ENCODE assay signal across 9 mouse cellular contexts in the genomic region with DNA sequence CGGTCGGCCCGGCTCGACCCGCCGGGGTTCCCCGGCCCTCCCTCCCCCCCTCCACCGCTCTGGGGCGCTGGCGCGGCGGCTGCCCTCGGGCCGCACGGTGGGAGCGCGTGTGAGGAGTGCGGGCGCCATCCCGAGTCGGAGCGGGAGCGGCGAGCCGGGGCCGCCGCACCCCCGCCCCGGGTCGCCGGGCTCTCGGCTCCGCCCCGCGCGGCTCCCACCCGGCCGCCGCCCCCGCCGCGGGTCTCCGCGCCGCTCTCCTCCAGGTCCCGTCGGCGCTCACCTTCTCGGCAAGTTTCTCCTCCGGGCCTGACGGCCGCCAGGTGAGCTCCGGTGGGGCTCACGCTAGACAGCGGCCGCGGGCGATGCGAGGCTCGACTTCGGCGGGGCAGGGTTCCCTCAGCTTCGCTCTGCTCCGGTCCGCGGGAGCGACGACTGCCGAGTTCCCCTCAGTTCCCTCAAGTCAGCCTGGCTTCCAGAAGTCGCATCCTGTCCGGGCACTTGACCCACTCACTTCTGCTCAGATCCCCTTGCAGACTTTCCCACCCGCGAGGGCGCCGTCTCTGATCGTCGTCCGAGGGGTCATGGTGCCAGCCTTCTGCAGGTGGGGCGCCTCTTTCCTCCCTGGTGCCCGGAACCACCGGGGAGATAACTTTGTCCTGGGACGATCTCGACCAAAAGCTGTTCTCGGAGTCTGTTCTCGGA. TPM values are rescaled to one million over a fixed set of nuclear protein-coding genes. Genes with fewer than 3 reads are reported as not detected.
DNase-seq lines count a peak whose midpoint lies in the region; ATAC-seq and TF ChIP-seq lines count a peak whose summit lies in the region.
"Had no signal": no experiment of that assay in that cellular context is flagged by ENCODE, and none has a peak within 500 bp of the region (broad histone marks: within the 10 kb centered on the region; RNA-seq: fewer than 3 reads in every experiment).

No protein-coding gene starts in this region.

- peaks cover 15% of the 10 kb centered on the region for H3K36me3 ChIP-seq in G1E (replicated peaks)
- no peaks in the 10 kb centered on the region for H3K36me3 ChIP-seq in embryonic facial prominence, embryonic 11.5 days (replicated peaks; ENCODE audit: control insufficient read depth, insufficient read depth, low read depth, low read length)
- no peaks in the 10 kb centered on the region for H3K36me3 ChIP-seq in heart, embryonic 15.5 days
- H3K36me3 ChIP-seq in limb, embryonic 12.5 days = no peaks in the 10 kb centered on the region
- H3K36me3 ChIP-seq in midbrain, embryonic 11.5 days (ENCODE audit: control insufficient read depth, insufficient read depth, low read length) = no peaks in the 10 kb centered on the region

- H3K4me3 ChIP-seq in G1E (ENCODE audit: low read depth, low read length) = peak overlapping the region; percentile 90
- H3K4me3 ChIP-seq in embryonic facial prominence, embryonic 11.5 days (ENCODE audit: low read depth, low read length) = peak overlapping the region; percentile 89
- H3K4me3 ChIP-seq in heart, embryonic 15.5 days = peak overlapping the region; percentile 81
- peak overlapping the region; percentile 88 for H3K4me3 ChIP-seq in limb, embryonic 12.5 days (replicated peaks)
- peak overlapping the region; percentile 87 for H3K4me3 ChIP-seq in midbrain, embryonic 11.5 days (ENCODE audit: low read depth, low read length)

- peak overlapping the region; percentile 84 for H3K4me2 ChIP-seq in embryonic facial prominence, embryonic 11.5 days (ENCODE audit: low read depth, low read length)
- peak overlapping the region; percentile 71 for H3K4me2 ChIP-seq in heart, embryonic 15.5 days
- peak overlapping the region; percentile 84 for H3K4me2 ChIP-seq in limb, embryonic 12.5 days
- H3K4me2 ChIP-seq in midbrain, embryonic 11.5 days = peak overlapping the region; percentile 91

- no peaks in the 10 kb centered on the region for H3K27me3 ChIP-seq in G1E (ENCODE audit: insufficient read depth, low read length)
- H3K27me3 ChIP-seq in embryonic facial prominence, embryonic 11.5 days (ENCODE audit: control insufficient read depth, insufficient read depth, low read length) = no peaks in the 10 kb centered on the region
- H3K27me3 ChIP-seq in heart, embryonic 15.5 days = no peaks in the 10 kb centered on the region
- no peaks in the 10 kb centered on the region for H3K27me3 ChIP-seq in limb, embryonic 12.5 days
- H3K27me3 ChIP-seq in midbrain, embryonic 11.5 days (ENCODE audit: control insufficient read depth, insufficient read depth, low read length) = peaks cover 5% of the 10 kb centered on the region; the same call in 1 of the 2 replicates

- H3K27ac ChIP-seq in embryonic facial prominence, embryonic 11.5 days (replicated peaks; ENCODE audit: low read depth, low read length) = peak overlapping the region; percentile 63
- H3K27ac ChIP-seq in heart, embryonic 15.5 days = peak overlapping the region; percentile 82
- H3K27ac ChIP-seq in limb, embryonic 12.5 days = peak overlapping the region; percentile 86
- H3K27ac ChIP-seq in midbrain, embryonic 11.5 days (ENCODE audit: low read depth, low read length) = no peak overlapping the region; the same call in 1 of the 2 replicates

- TF ChIP-seq CTCF in G1E (IDR thresholded peaks at IDR 0.05; ENCODE audit: low read depth, low read length) = no peak

- DNase-seq in G1E (ENCODE audit: low spot score) = peak; percentile 19
- DNase-seq in embryonic facial prominence, embryonic 11.5 days (ENCODE audit: low spot score) = no peak
- DNase-seq in midbrain, embryonic 11.5 days (ENCODE audit: low spot score, missing footprints) = peak; percentile 94
- DNase-seq in spleen, postnatal 4 days (ENCODE audit: low spot score in 2 of 2) = peak; percentile 38 to 84
- no peak for DNase-seq in frontal cortex, postnatal 36 days (ENCODE audit: low spot score in 2 of 2)

- ATAC-seq in CD4-positive, CD25-positive, alpha-beta regulatory T cell, adult 4 months = peak; percentile 35
- no peak for ATAC-seq in G1E (ENCODE audit: extremely low read depth, insufficient number of reproducible peaks, low FRiP score, poor library complexity, severe bottlenecking)
- peak; percentile 84 for ATAC-seq in embryonic facial prominence, embryonic 11.5 days (replicated peaks; ENCODE audit: insufficient number of reproducible peaks, low FRiP score, low TSS enrichment, low read depth)
- ATAC-seq in heart, embryonic 15.5 days (replicated peaks; ENCODE audit: insufficient number of reproducible peaks, insufficient read depth, low FRiP score, low read depth) = peak; percentile 87
- ATAC-seq in limb, embryonic 12.5 days (ENCODE audit: insufficient number of reproducible peaks, insufficient read depth, low FRiP score, low TSS enrichment, low read depth) = peak; percentile 88; the same call in 1 of the 2 replicates
- peak; percentile 90 for ATAC-seq in midbrain, embryonic 11.5 days (ENCODE audit: low FRiP score)

- peak overlapping the region; percentile 81 for H3K9ac ChIP-seq in embryonic facial prominence, embryonic 11.5 days (replicated peaks; ENCODE audit: low read length)
- H3K9ac ChIP-seq in heart, embryonic 15.5 days = peak overlapping the region; percentile 83
- H3K9ac ChIP-seq in limb, embryonic 12.5 days (replicated peaks) = peak overlapping the region; percentile 79
- H3K9ac ChIP-seq in midbrain, embryonic 11.5 days (ENCODE audit: low read length) = peak overlapping the region; percentile 79

- peaks cover 27% of the 10 kb centered on the region for H3K4me1 ChIP-seq in G1E (ENCODE audit: insufficient read depth, low read depth, low read length)
- H3K4me1 ChIP-seq in embryonic facial prominence, embryonic 11.5 days (ENCODE audit: control insufficient read depth, insufficient read depth, low read length) = no peaks in the 10 kb centered on the region
- peaks cover 12% of the 10 kb centered on the region for H3K4me1 ChIP-seq in heart, embryonic 15.5 days (replicated peaks)
- H3K4me1 ChIP-seq in limb, embryonic 12.5 days (replicated peaks) = peaks cover 17% of the 10 kb centered on the region
- no peaks in the 10 kb centered on the region for H3K4me1 ChIP-seq in midbrain, embryonic 11.5 days (ENCODE audit: control insufficient read depth, insufficient read depth, low read length)

- WGBS in embryonic facial prominence, embryonic 11.5 days = under 1% methylated on average over 44 of the region's 85 CpGs
- WGBS in heart, embryonic 15.5 days = under 1% methylated on average over 85 of the region's 85 CpGs
- under 1% methylated on average over 67 of the region's 85 CpGs for WGBS in limb, embryonic 12.5 days
- WGBS in midbrain, embryonic 11.5 days = under 1% methylated on average over 71 of the region's 85 CpGs

- no peaks in the 10 kb centered on the region for H3K9me3 ChIP-seq in G1E (replicated peaks)
- H3K9me3 ChIP-seq in embryonic facial prominence, embryonic 11.5 days (replicated peaks; ENCODE audit: control insufficient read depth, low read length) = no peaks in the 10 kb centered on the region
- H3K9me3 ChIP-seq in heart, embryonic 15.5 days (replicated peaks) = no peaks in the 10 kb centered on the region
- no peaks in the 10 kb centered on the region for H3K9me3 ChIP-seq in limb, embryonic 12.5 days
- H3K9me3 ChIP-seq in midbrain, embryonic 11.5 days (ENCODE audit: control insufficient read depth, low read length) = no peaks in the 10 kb centered on the region

RNA-seq across cellular contexts. Expression of a gene that starts 0.5 kb away (rescaled TPM):
- polyA plus RNA-seq in CD4-positive, CD25-positive, alpha-beta regulatory T cell, adult 4 months (2017; shearing (Covaris generic)) = 10 to 100 TPM; 77.7 to 82.2 TPM
- total RNA-seq in G1E (2014; fragmentation: Nextera tagmentation) (127 and 137 TPM in 2 replicates), G1E (2017) (51.6 and 56.8 TPM in 2 replicates)
- 6.9 and 8.8 TPM in 2 replicates for polyA plus RNA-seq in G1E (2012)
- polyA plus RNA-seq in embryonic facial prominence, embryonic 11.5 days (2014; fragmentation: Nextera tagmentation; extraction: Ambion mirVana) = 50.3 and 50.7 TPM in 2 replicates
- polyA plus RNA-seq in heart, embryonic 15.5 days (2015; fragmentation: Nextera tagmentation; extraction: Ambion mirVana) = 27.7 and 28.3 TPM in 2 replicates
- 39.6 and 42.6 TPM in 2 replicates for polyA plus RNA-seq in limb, embryonic 12.5 days (2016; fragmentation: Nextera tagmentation; extraction: Ambion mirVana)
- polyA plus RNA-seq in midbrain, embryonic 11.5 days (2014; fragmentation: Nextera tagmentation; extraction: Ambion mirVana) = 51.9 and 59.2 TPM in 2 replicates

RNA-seq across cellular contexts. Expression of a gene that starts 46.3 kb away (rescaled TPM):
- polyA plus RNA-seq in CD4-positive, CD25-positive, alpha-beta regulatory T cell, adult 4 months (2017; shearing (Covaris generic)) = not detected
- total RNA-seq in G1E (2014; fragmentation: Nextera tagmentation) = not detected in 2 replicates
- not detected in 2 replicates for total RNA-seq in G1E (2017)
- 0.09 TPM in 2 replicates for polyA plus RNA-seq in G1E (2012)
- 0.14 and 0.28 TPM in 2 replicates for polyA plus RNA-seq in embryonic facial prominence, embryonic 11.5 days (2014; fragmentation: Nextera tagmentation; extraction: Ambion mirVana)
- polyA plus RNA-seq in heart, embryonic 15.5 days (2015; fragmentation: Nextera tagmentation; extraction: Ambion mirVana) = 0.11 and 0.19 TPM in 2 replicates
- not detected in 2 replicates for polyA plus RNA-seq in limb, embryonic 12.5 days (2016; fragmentation: Nextera tagmentation; extraction: Ambion mirVana)
- 0.11 and 0.19 TPM in 2 replicates for polyA plus RNA-seq in midbrain, embryonic 11.5 days (2014; fragmentation: Nextera tagmentation; extraction: Ambion mirVana)
- total RNA-seq: gastrocnemius, adult 8-10 months had no signal

Comparison
In these comparisons a context has a peak if more than half of its experiments do, and no peak if none do; other contexts are left out.
1. DNase-seq: peak in G1E (single experiment), midbrain, embryonic 11.5 days (single experiment) and spleen, postnatal 4 days (2 of 2); none in embryonic facial prominence, embryonic 11.5 days (single experiment) and frontal cortex, postnatal 36 days (0 of 2).
2. Peak in every context shown above with its lines, with median percentiles within 50 percentile points of each other: H3K4me3 ChIP-seq, H3K4me2 ChIP-seq and H3K9ac ChIP-seq.